Mouse (Mus musculus) limb, embryonic 10.5 days (tissue): Measurements from ENCODE around the gene Acbd5. TPM values are rescaled to one million over a fixed set of nuclear protein-coding genes. Genes with fewer than 3 reads are reported as not detected.
"Not testable (repeated sequence)": the region's sequence is repeated elsewhere in the genome, so short reads cannot be mapped to it uniquely, and the experiment has no call there.

Experiments used
- DNase-seq: peaks from one replicate; pipeline ENCODE4 v3.0.0-alpha.2; 2017; ENCODE audit warnings: low spot score
- H3K27ac ChIP-seq: fragments of 300-500 bp; sonication (generic); 2 replicates; pipeline ENCODE4 v1.5.1; 2016; ENCODE audit warnings: mild to moderate bottlenecking
- H3K27me3 ChIP-seq: fragments of 300-500 bp; sonication (generic); 2 replicates; pipeline ENCODE4 v1.6.1; 2016; ENCODE audit warnings: low read depth, mild to moderate bottlenecking; ENCODE audit not compliant: poor library complexity, severe bottlenecking
- H3K36me3 ChIP-seq: fragments of 300-500 bp; sonication (generic); 2 replicates; pipeline ENCODE4 v1.6.1; 2016; ENCODE audit warnings: mild to moderate bottlenecking, moderate library complexity
- H3K4me1 ChIP-seq: fragments of 300-500 bp; sonication (generic); 2 replicates; pipeline ENCODE4 v1.6.1; 2016
- H3K4me3 ChIP-seq: fragments of 300-500 bp; sonication (generic); 2 replicates; pipeline ENCODE4 v1.5.1; 2016; ENCODE audit warnings: mild to moderate bottlenecking, moderate library complexity
- H3K9me3 ChIP-seq: fragments of 300-500 bp; sonication (generic); replicated peaks from 2 replicates; pipeline ENCODE4 v1.6.1; 2016; ENCODE audit warnings: mild to moderate bottlenecking
- WGBS: fragments of 180-500 bp; shearing (Covaris S2); methylation state at CpG from one replicate; pipeline ENCODE4 v1.1.7; 2016; 5-methylcytosine and 5-hydroxymethylcytosine counted together
- polyA plus RNA-seq: library from polyadenylated mRNA; unstranded; fragments of >200 nt; fragmentation: Nextera tagmentation; extraction: Ambion mirVana; gene quantifications from 2 replicates; pipeline ENCODE4 v1.2.1, GENCODE M21; 2016

Acbd5 gene
- polyA plus RNA-seq, 1 experiment from 2014 or later = 27.7 TPM

DNA sequence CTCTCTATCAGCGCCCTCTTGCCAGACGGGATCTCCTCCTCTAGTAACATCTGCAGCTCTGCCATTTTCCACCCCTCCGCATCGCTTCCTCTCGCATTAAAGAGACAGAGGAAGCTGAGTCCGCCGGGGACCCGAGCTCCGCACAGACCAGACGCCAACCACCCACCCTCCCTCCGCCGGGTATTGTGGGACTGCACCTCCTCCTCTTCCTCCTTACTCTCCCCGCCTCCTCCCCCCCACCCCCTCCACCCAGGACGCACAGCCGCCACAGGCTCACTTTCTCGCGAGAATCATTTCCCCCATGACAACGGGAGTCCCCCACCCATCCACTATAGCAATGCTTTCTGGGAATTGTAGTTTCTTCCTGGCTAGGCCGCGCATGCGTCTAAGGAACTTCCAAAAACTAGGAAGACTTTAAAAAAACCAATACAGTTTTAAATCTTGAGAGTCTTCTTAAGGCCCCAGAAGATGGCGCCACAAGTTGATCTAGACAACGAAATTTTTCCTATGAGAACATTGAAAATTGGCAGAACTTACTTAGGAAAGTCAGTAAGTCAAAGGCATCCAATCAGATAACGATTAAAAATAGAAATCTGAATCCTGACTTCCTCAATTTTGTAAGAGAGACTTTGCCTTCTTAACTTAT, 27.8 kb upstream of the Acbd5 start, which contains the start of gene Abi1:
TSS of gene Abi1 (minus strand) at position 241 of the 646 bp plus-strand sequence.
- 2% methylated on average over 24 of the region's 24 CpGs for WGBS
- H3K4me1 ChIP-seq = peaks cover 7% of the 10 kb centered on the region
- no peaks in the 10 kb centered on the region for H3K27me3 ChIP-seq
- peak within 1 kb of the TSS; percentile 94 for H3K4me3 ChIP-seq
- no peaks in the 10 kb centered on the region for H3K9me3 ChIP-seq
- DNase-seq = peak; percentile 89
- peak within 1 kb of the TSS; percentile 94 for H3K27ac ChIP-seq
- H3K36me3 ChIP-seq = no peaks in the 10 kb centered on the region

- not testable (repeated sequence) for H3K4me3 ChIP-seq, H3K27ac ChIP-seq, DNase-seq, H3K9me3 ChIP-seq, H3K36me3 ChIP-seq, H3K27me3 ChIP-seq, H3K4me1 ChIP-seq
- WGBS = 87% methylated on average over 7 of the region's 7 CpGs
Observed at GRCm38 (mm10) chr2:23040690-23041089, 27.3 kb upstream of the Acbd5 start.

- WGBS = 88% methylated on average over 4 of the region's 4 CpGs
- no peak for DNase-seq
- H3K4me3 ChIP-seq = no peak overlapping the region
- no peaks in the 10 kb centered on the region for H3K27me3 ChIP-seq
- peaks cover 7% of the 10 kb centered on the region for H3K4me1 ChIP-seq
- H3K36me3 ChIP-seq = no peaks in the 10 kb centered on the region
- H3K9me3 ChIP-seq = no peaks in the 10 kb centered on the region
- H3K27ac ChIP-seq = no peak overlapping the region
Observed at GRCm38 (mm10) chr2:23041457-23041856, 26.5 kb upstream of the Acbd5 start.

GRCm38 (mm10) chr2:23042189-23042588, 25.8 kb upstream of the Acbd5 start:
- Histone ChIP-seq H3K27ac (no peak overlapping the region), H3K36me3 (no peaks in the 10 kb centered on the region), H3K4me3 (no peak overlapping the region), H3K4me1 (peaks cover 7% of the 10 kb centered on the region), H3K27me3 (no peaks in the 10 kb centered on the region), H3K9me3 (no peaks in the 10 kb centered on the region)
- 93% methylated on average over 3 of the region's 3 CpGs for WGBS
- no peak for DNase-seq

DNA sequence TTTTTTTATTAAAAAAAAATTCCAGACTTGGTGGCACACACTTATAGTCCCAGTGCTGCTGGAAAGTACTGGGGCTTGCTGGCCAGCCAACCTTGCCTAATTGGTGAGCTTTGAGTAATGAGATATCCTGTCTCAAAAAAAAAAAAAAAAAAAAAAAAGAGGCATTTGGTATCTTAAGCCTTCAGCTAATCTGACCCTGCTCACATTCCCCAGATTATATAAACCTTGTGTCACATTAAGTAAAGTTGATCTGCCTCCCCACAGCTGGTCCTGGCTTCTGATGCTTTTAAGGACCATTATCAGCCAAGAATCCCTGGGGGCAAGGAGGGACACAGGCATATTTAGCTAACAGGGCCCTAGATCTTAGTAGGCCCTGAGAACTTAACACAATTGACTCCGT, 22.3 kb upstream of the Acbd5 start:
- DNase-seq = no peak
- Histone ChIP-seq H3K4me3 (no peak overlapping the region), H3K27ac (no peak overlapping the region), H3K36me3 (no peaks in the 10 kb centered on the region), H3K27me3 (no peaks in the 10 kb centered on the region), H3K4me1 (no peaks in the 10 kb centered on the region), H3K9me3 (no peaks in the 10 kb centered on the region)
- WGBS = 40% methylated on average over 1 of the region's 1 CpGs

- Histone ChIP-seq H3K36me3 (no peaks in the 10 kb centered on the region), H3K27ac (no peak overlapping the region)
- no peak for DNase-seq
Observed at GRCm38 (mm10) chr2:23048006-23048405, 20.0 kb upstream of the Acbd5 start.

DNA sequence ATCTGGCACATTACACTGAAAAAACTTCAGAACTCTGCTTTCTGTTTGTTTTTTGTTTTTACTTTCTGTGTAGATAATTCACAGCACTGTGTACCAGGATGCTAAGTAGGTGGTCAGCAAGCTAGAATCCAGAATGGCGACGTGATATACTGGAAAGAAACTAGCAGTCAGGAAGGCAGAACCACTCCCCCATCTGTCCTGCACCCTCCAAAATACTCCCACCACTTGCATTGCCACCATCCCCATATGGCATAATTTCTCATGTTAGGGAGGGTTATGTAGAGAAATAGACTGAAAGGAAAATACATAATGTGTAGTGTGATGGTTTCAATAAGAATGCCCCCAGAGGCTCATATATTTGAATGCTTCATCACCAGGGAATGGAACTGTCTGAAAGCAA, 16.1 kb upstream of the Acbd5 start:
- WGBS = 81% methylated on average over 2 of the region's 2 CpGs
- no peak for DNase-seq
- Histone ChIP-seq H3K9me3 (no peaks in the 10 kb centered on the region), H3K27me3 (no peaks in the 10 kb centered on the region), H3K4me3 (no peak overlapping the region), H3K36me3 (no peaks in the 10 kb centered on the region), H3K27ac (no peak overlapping the region), H3K4me1 (no peaks in the 10 kb centered on the region)

More at GRCm38 (mm10) chr2:23048006-23048405, 20.0 kb upstream of the Acbd5 start:
- Histone ChIP-seq H3K4me3 (no peak overlapping the region), H3K27me3 (no peaks in the 10 kb centered on the region), H3K9me3 (no peaks in the 10 kb centered on the region), H3K4me1 (no peaks in the 10 kb centered on the region)

GRCm38 (mm10) chr2:23052523-23052922, 15.4 kb upstream of the Acbd5 start:
- H3K9me3 ChIP-seq = no peaks in the 10 kb centered on the region
- no peak overlapping the region for H3K4me3 ChIP-seq
- no peaks in the 10 kb centered on the region for H3K27me3 ChIP-seq
- DNase-seq = no peak
- no peaks in the 10 kb centered on the region for H3K4me1 ChIP-seq
- no peaks in the 10 kb centered on the region for H3K36me3 ChIP-seq
- 73% methylated on average over 6 of the region's 6 CpGs for WGBS
- no peak overlapping the region for H3K27ac ChIP-seq

DNA sequence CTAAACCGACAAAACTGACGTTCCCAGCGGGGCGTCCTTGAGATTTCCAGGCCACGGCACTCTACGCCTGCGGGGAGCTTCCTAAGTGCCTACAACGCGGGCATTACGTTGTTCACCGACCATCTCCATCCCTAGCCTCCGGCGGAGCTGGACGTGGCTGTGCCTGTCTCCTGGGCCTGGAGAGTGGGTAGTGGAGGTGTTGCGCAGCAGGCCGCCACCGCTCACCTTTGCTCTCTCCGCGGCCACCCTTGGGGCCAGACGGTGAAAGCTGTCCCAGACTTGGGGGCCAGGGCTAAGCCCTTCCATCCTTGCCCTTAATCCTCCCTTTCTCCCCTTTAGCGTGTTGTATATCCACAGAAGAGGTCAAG, 387 bp downstream of the Acbd5 start:
- no peaks in the 10 kb centered on the region for H3K9me3 ChIP-seq
- no peaks in the 10 kb centered on the region for H3K4me1 ChIP-seq
- DNase-seq = no peak
- H3K36me3 ChIP-seq = peaks cover 3% of the 10 kb centered on the region; the same call in 1 of the 2 replicates
- WGBS = 0% methylated on average over 21 of the region's 21 CpGs
- H3K27ac ChIP-seq = peak overlapping the region; percentile 91
- peak overlapping the region; percentile 64 for H3K4me3 ChIP-seq
- no peaks in the 10 kb centered on the region for H3K27me3 ChIP-seq

DNA sequence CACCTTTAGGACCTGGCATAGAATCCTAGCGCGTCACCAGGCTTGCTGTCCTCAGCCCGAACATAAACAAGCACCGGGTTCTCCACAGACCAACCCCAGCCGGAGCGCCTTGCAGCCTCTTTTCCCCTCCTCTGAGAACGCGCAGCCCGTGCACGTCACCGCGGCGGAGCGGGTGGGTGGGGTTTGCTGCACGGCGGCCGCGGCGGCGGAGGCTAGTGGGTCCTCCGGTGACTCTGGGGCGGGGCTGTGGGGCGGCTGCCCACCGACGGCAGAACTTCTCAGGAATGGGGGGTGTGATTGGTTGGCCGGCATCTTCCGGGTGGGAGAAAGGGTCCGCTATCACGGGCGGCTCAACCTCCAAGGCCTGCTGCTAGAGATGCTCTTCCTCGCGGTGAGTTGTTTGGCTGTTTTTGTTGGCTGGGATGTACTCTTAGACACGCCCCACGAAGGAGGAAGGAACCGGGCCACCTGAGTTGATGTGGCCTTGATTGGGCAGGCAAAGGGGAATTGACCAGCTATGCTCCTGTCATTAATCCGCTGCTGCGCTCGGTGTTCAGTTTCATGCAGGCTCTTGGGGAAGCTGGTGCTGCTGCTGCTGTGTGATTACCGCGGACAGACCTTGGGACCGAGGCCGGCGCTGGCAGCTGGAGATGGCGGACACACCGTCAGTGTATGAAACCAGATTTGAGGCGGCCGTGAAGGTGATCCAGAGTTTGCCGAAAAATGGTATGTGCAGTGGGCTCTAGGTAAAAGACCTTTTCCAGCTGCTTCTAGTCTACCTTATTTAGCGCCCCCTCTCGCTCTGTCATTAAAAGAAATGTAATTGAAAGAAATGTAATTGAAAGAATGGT, 1.2 kb downstream of the Acbd5 start:
- Histone ChIP-seq H3K27ac (peak overlapping the region; percentile 91), H3K36me3 (peaks cover 3% of the 10 kb centered on the region; the same call in 1 of the 2 replicates), H3K9me3 (no peaks in the 10 kb centered on the region), H3K4me3 (peak overlapping the region; percentile 64), H3K4me1 (no peaks in the 10 kb centered on the region), H3K27me3 (no peaks in the 10 kb centered on the region)
- peak; percentile 94 for DNase-seq
- WGBS = under 1% methylated on average over 50 of the region's 50 CpGs

GRCm38 (mm10) chr2:23070491-23070890, 2.5 kb downstream of the Acbd5 start:
- Histone ChIP-seq H3K27me3 (no peaks in the 10 kb centered on the region), H3K4me3 (no peak overlapping the region), H3K36me3 (peaks cover 8% of the 10 kb centered on the region; the same call in 1 of the 2 replicates), H3K4me1 (no peaks in the 10 kb centered on the region), H3K9me3 (no peaks in the 10 kb centered on the region), H3K27ac (no peak overlapping the region)
- DNase-seq = no peak
- WGBS = 94% methylated on average over 2 of the region's 2 CpGs

DNA sequence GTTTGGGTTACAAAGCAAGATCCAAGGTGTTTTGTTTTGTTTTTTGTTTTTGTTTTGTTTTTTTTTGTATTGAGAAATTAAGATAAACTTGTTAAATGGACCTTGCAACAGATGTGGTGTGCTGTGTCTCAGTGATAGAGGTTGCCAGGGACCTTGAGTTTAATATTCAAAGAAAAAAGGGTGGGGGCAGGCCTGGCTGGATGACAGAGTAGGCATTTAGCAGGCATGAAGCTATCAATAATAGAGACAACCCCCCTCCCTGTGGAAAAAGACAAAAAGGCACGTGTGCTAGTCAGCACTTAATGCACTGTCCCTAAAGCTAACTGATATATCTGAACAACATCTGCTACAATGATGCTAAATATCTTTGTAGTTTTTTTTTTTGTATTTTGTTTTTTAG, 3.4 kb downstream of the Acbd5 start:
- no peaks in the 10 kb centered on the region for H3K27me3 ChIP-seq
- no peak for DNase-seq
- H3K36me3 ChIP-seq = peaks cover 16% of the 10 kb centered on the region
- no peaks in the 10 kb centered on the region for H3K4me1 ChIP-seq
- H3K9me3 ChIP-seq = no peaks in the 10 kb centered on the region
- H3K27ac ChIP-seq = no peak overlapping the region
- WGBS = 94% methylated on average over 1 of the region's 1 CpGs
- H3K4me3 ChIP-seq = no peak overlapping the region

DNA sequence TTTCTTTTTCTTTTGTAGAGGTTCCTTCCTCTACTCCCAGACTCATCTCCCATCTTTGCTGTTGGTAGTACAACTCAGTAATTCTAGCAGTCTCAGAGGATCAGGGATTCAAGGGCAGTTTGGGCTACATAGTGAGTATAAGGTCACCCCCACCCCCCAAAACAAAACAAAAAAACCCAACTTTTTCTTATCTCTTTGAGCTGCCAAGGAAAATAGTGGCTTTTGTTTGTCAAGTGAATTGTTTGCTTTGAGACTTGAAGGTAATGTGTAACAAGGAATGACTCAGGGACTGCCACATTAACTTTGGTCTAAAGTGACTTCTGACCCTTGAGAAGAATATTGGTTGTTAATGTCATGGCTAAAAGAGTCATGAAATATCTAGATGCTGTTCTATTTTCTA, 7.9 kb downstream of the Acbd5 start:
- no peak overlapping the region for H3K4me3 ChIP-seq
- H3K9me3 ChIP-seq = no peaks in the 10 kb centered on the region
- H3K27ac ChIP-seq = no peak overlapping the region
- H3K27me3 ChIP-seq = no peaks in the 10 kb centered on the region
- H3K4me1 ChIP-seq = no peaks in the 10 kb centered on the region
- peaks cover 55% of the 10 kb centered on the region for H3K36me3 ChIP-seq
- DNase-seq = no peak
